Mouse (Mus musculus): ENCODE measurements at regions not wholly inside any gene's neighbourhood (a gene's known extent, or its start where the extent isn't known, plus 50 kb on each side); places are given as distances from the start of the nearest gene placed in this dataset.
A peak's percentile ranks its signal among the peaks of the same experiment; 100 is the strongest.

- H3K9ac ChIP-seq (replicated peaks; ENCODE audit: low read depth, low read length) = no peak overlapping the region
- H3K27ac ChIP-seq (ENCODE audit: low read length) = no peak overlapping the region
- no peak for ATAC-seq
- no peak overlapping the region for H3K4me3 ChIP-seq (replicated peaks; ENCODE audit: low read length)
- H3K4me1 ChIP-seq (replicated peaks; ENCODE audit: control insufficient read depth, insufficient read depth, low read length) = no peaks in the 10 kb centered on the region
- 88% methylated on average over 8 of the region's 8 CpGs for WGBS
- H3K27me3 ChIP-seq (replicated peaks; ENCODE audit: control insufficient read depth, insufficient read depth, low read length) = no peaks in the 10 kb centered on the region
- H3K4me2 ChIP-seq (ENCODE audit: low read length) = no peak overlapping the region
- no peaks in the 10 kb centered on the region for H3K36me3 ChIP-seq (ENCODE audit: control insufficient read depth, insufficient read depth)
- no peaks in the 10 kb centered on the region for H3K9me3 ChIP-seq (ENCODE audit: control insufficient read depth, low read length)
Observed at GRCm38 (mm10) chr1:186287831-186288230, 170.7 kb upstream of the Lyplal1 start.

DNA sequence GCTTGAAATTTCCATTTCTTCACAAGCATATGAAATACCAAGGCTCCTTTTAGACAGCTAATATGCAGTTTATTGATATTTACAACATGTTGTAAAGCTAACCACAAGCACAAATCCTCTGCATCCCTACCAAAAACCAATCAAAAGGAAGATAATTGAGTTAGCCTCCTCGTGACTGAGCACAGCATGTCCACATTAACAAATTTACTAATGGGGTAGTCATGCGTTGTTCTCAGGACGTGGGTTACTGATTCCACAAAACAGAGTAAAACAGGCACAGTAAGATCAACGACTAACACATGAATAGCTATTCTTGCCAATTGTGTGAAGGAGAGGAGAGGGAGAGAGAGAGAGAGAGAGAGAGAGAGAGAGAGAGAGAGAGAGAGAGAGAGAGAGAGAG lies 169.3 kb upstream of the Lyplal1 start:
- no peaks in the 10 kb centered on the region for H3K9me3 ChIP-seq (ENCODE audit: control insufficient read depth, low read length)
- H3K36me3 ChIP-seq (ENCODE audit: control insufficient read depth, insufficient read depth) = no peaks in the 10 kb centered on the region
- no peak overlapping the region for H3K27ac ChIP-seq (ENCODE audit: low read length)
- no peaks in the 10 kb centered on the region for H3K27me3 ChIP-seq (replicated peaks; ENCODE audit: control insufficient read depth, insufficient read depth, low read length)
- no peak for ATAC-seq
- H3K4me2 ChIP-seq (ENCODE audit: low read length) = no peak overlapping the region
- 3% methylated on average over 4 of the region's 4 CpGs for WGBS
- H3K4me3 ChIP-seq (replicated peaks; ENCODE audit: low read length) = no peak overlapping the region
- H3K4me1 ChIP-seq (replicated peaks; ENCODE audit: control insufficient read depth, insufficient read depth, low read length) = no peaks in the 10 kb centered on the region
- H3K9ac ChIP-seq (replicated peaks; ENCODE audit: low read depth, low read length) = no peak overlapping the region

- Histone ChIP-seq H3K27ac (ENCODE audit: low read length) (peak overlapping the region; percentile 29), H3K4me1 (replicated peaks; ENCODE audit: control insufficient read depth, insufficient read depth, low read length) (peaks cover 6% of the 10 kb centered on the region), H3K9me3 (ENCODE audit: control insufficient read depth, low read length) (no peaks in the 10 kb centered on the region), H3K4me2 (ENCODE audit: low read length) (peak overlapping the region; percentile 57), H3K9ac (replicated peaks; ENCODE audit: low read depth, low read length) (no peak overlapping the region; the same call in 1 of the 2 replicates), H3K36me3 (ENCODE audit: control insufficient read depth, insufficient read depth) (no peaks in the 10 kb centered on the region), H3K4me3 (replicated peaks; ENCODE audit: low read length) (peak overlapping the region; percentile 25), H3K27me3 (replicated peaks; ENCODE audit: control insufficient read depth, insufficient read depth, low read length) (no peaks in the 10 kb centered on the region)
- WGBS = 6% methylated on average over 11 of the region's 11 CpGs
- ATAC-seq = peak; percentile 79
Observed at GRCm38 (mm10) chr1:186277981-186278634, 161.0 kb upstream of the Lyplal1 start.

GRCm38 (mm10) chr1:186271436-186271835 lies 154.3 kb upstream of the Lyplal1 start:
- H3K27me3 ChIP-seq (replicated peaks; ENCODE audit: control insufficient read depth, insufficient read depth, low read length) = no peaks in the 10 kb centered on the region
- H3K4me3 ChIP-seq (replicated peaks; ENCODE audit: low read length) = no peak overlapping the region
- H3K27ac ChIP-seq (ENCODE audit: low read length) = no peak overlapping the region
- ATAC-seq = no peak
- 43% methylated on average over 2 of the region's 2 CpGs for WGBS
- no peaks in the 10 kb centered on the region for H3K4me1 ChIP-seq (replicated peaks; ENCODE audit: control insufficient read depth, insufficient read depth, low read length)
- H3K36me3 ChIP-seq (ENCODE audit: control insufficient read depth, insufficient read depth) = no peaks in the 10 kb centered on the region
- no peak overlapping the region for H3K9ac ChIP-seq (replicated peaks; ENCODE audit: low read depth, low read length)
- H3K9me3 ChIP-seq (ENCODE audit: control insufficient read depth, low read length) = no peaks in the 10 kb centered on the region; the same call in 1 of the 2 replicates
- H3K4me2 ChIP-seq (ENCODE audit: low read length) = no peak overlapping the region

DNA sequence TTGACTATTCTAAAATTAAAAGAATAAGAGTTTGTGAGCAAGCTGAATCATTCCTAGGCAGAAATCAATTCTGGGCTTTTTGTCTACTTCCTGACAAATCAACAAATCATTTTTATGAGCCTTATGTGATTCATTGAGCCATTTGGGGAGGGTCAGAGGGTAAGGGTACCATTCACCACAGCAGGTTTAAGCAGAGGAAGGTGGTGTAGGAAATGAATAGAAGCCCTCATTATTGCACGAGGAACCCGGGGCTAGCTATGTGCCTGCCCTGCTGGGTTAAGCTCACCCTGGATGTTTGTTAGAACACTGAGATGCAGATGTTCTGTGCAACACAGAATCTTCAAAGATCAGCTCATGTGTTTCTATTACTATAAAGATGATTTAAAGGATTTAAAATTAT lies 150.2 kb upstream of the Lyplal1 start:
- Histone ChIP-seq H3K27me3 (replicated peaks; ENCODE audit: control insufficient read depth, insufficient read depth, low read length) (no peaks in the 10 kb centered on the region), H3K36me3 (ENCODE audit: control insufficient read depth, insufficient read depth) (no peaks in the 10 kb centered on the region), H3K9ac (replicated peaks; ENCODE audit: low read depth, low read length) (no peak overlapping the region), H3K9me3 (ENCODE audit: control insufficient read depth, low read length) (no peaks in the 10 kb centered on the region; the same call in 1 of the 2 replicates), H3K4me1 (replicated peaks; ENCODE audit: control insufficient read depth, insufficient read depth, low read length) (peaks cover 5% of the 10 kb centered on the region), H3K4me2 (ENCODE audit: low read length) (no peak overlapping the region), H3K4me3 (replicated peaks; ENCODE audit: low read length) (no peak overlapping the region), H3K27ac (ENCODE audit: low read length) (no peak overlapping the region)
- 43% methylated on average over 2 of the region's 2 CpGs for WGBS
- ATAC-seq = no peak

- H3K9me3 ChIP-seq (ENCODE audit: control insufficient read depth, low read length) = no peaks in the 10 kb centered on the region; the same call in 1 of the 2 replicates
- H3K4me1 ChIP-seq (replicated peaks; ENCODE audit: control insufficient read depth, insufficient read depth, low read length) = peaks cover 8% of the 10 kb centered on the region
- no peak overlapping the region for H3K4me3 ChIP-seq (replicated peaks; ENCODE audit: low read length)
- 13% methylated on average over 3 of the region's 3 CpGs for WGBS
- no peak for ATAC-seq
- no peak overlapping the region for H3K9ac ChIP-seq (replicated peaks; ENCODE audit: low read depth, low read length)
- H3K4me2 ChIP-seq (ENCODE audit: low read length) = no peak overlapping the region
- H3K27me3 ChIP-seq (replicated peaks; ENCODE audit: control insufficient read depth, insufficient read depth, low read length) = no peaks in the 10 kb centered on the region
- 0 out of 2 replicates have a peak overlapping the region, but pooled peaks have one; percentile 14 for H3K27ac ChIP-seq (ENCODE audit: low read length)
- H3K36me3 ChIP-seq (ENCODE audit: control insufficient read depth, insufficient read depth) = no peaks in the 10 kb centered on the region
Observed at GRCm38 (mm10) chr1:186264639-186265038, 147.5 kb upstream of the Lyplal1 start.

- 71% methylated on average over 7 of the region's 7 CpGs for WGBS
- no peaks in the 10 kb centered on the region for H3K36me3 ChIP-seq (ENCODE audit: control insufficient read depth, insufficient read depth)
- H3K9ac ChIP-seq (replicated peaks; ENCODE audit: low read depth, low read length) = no peak overlapping the region
- H3K4me3 ChIP-seq (replicated peaks; ENCODE audit: low read length) = no peak overlapping the region
- no peaks in the 10 kb centered on the region for H3K27me3 ChIP-seq (replicated peaks; ENCODE audit: control insufficient read depth, insufficient read depth, low read length)
- no peaks in the 10 kb centered on the region; the same call in 1 of the 2 replicates for H3K9me3 ChIP-seq (ENCODE audit: control insufficient read depth, low read length)
- H3K4me1 ChIP-seq (replicated peaks; ENCODE audit: control insufficient read depth, insufficient read depth, low read length) = peaks cover 8% of the 10 kb centered on the region
- no peak overlapping the region for H3K27ac ChIP-seq (ENCODE audit: low read length)
- no peak overlapping the region for H3K4me2 ChIP-seq (ENCODE audit: low read length)
- no peak for ATAC-seq
Observed at GRCm38 (mm10) chr1:186263955-186264354, 146.8 kb upstream of the Lyplal1 start.

DNA sequence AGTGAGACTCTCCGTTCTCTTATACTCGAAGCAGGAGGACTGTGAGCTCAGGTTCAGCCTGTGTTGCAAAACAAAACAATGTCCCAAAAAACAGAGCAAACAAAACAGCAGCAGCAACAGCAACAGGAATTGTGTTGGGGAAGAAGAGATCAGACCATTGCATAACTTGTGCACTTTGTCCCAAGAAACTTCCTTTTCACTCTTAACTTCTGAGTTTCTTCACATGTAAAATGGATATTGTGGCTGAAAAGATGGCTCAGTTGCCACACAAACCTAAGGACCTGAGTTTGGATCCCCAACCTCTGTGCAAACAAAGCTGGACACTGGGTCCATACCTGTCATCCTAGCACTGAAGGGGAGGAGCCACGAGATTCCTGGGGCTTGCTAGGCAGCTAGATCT lies 146.1 kb upstream of the Lyplal1 start:
- Histone ChIP-seq H3K27me3 (replicated peaks; ENCODE audit: control insufficient read depth, insufficient read depth, low read length) (no peaks in the 10 kb centered on the region), H3K4me3 (replicated peaks; ENCODE audit: low read length) (no peak overlapping the region), H3K36me3 (ENCODE audit: control insufficient read depth, insufficient read depth) (no peaks in the 10 kb centered on the region), H3K4me2 (ENCODE audit: low read length) (no peak overlapping the region), H3K27ac (ENCODE audit: low read length) (no peak overlapping the region), H3K4me1 (replicated peaks; ENCODE audit: control insufficient read depth, insufficient read depth, low read length) (peaks cover 8% of the 10 kb centered on the region), H3K9me3 (ENCODE audit: control insufficient read depth, low read length) (no peaks in the 10 kb centered on the region; the same call in 1 of the 2 replicates), H3K9ac (replicated peaks; ENCODE audit: low read depth, low read length) (no peak overlapping the region)
- WGBS = 78% methylated on average over 3 of the region's 3 CpGs
- no peak for ATAC-seq

DNA sequence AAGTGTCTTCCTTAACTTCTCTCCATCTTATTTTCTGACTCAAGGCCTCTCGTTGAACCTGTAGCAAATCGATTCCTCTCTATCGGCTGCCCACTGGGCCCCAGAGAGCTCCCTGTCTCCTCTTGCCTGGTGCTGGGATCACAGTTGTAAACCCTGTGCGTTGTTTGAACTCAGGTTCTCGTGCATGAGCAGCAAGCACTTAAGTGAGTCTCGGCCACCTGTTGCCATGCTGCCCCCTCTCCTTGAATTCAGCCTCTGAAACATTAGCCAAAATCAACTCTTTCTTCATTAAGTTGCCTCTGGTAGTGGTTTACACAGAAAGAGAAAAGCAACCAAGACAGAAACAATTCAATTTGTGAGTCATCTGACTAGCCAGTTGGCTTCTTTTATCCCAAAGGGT lies 144.9 kb upstream of the Lyplal1 start:
- peaks cover 8% of the 10 kb centered on the region for H3K4me1 ChIP-seq (replicated peaks; ENCODE audit: control insufficient read depth, insufficient read depth, low read length)
- no peaks in the 10 kb centered on the region for H3K36me3 ChIP-seq (ENCODE audit: control insufficient read depth, insufficient read depth)
- H3K27ac ChIP-seq (ENCODE audit: low read length) = no peak overlapping the region
- no peak overlapping the region for H3K9ac ChIP-seq (replicated peaks; ENCODE audit: low read depth, low read length)
- no peaks in the 10 kb centered on the region; the same call in 1 of the 2 replicates for H3K9me3 ChIP-seq (ENCODE audit: control insufficient read depth, low read length)
- ATAC-seq = no peak
- WGBS = 77% methylated on average over 6 of the region's 6 CpGs
- no peak overlapping the region for H3K4me3 ChIP-seq (replicated peaks; ENCODE audit: low read length)
- no peaks in the 10 kb centered on the region for H3K27me3 ChIP-seq (replicated peaks; ENCODE audit: control insufficient read depth, insufficient read depth, low read length)
- no peak overlapping the region for H3K4me2 ChIP-seq (ENCODE audit: low read length)
